Mouse (Mus musculus): Measurements from ENCODE around the gene Slc6a1.

Slc6a1 gene

GRCm38 (mm10) chr6:114354635-114355034 lies 72.2 kb downstream of the Slc6a1 start:
- DNase-seq (ENCODE audit: low spot score in 2 of 2): no peak

DNA sequence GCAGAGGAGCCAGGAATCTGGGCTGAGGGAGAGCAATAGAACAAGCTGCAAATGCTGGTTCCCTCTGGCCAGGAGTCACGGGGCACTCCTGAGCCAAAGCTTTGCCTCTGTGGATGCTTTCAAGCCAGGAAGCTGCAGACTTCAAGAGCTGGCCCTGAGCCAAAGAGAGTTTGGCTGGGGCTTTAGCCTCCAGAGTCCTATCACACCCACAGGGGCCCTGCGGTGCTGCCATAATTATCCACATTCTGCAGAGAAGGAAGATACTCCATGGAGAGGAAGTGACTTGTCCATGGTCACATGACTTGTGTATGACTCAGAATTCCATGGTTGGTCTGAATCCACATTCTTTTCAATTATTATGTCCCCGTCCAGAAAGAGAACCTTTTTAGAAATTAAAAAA lies 75.7 kb downstream of the Slc6a1 start:
- DNase-seq (ENCODE audit: low spot score in 2 of 2): no peak

DNA sequence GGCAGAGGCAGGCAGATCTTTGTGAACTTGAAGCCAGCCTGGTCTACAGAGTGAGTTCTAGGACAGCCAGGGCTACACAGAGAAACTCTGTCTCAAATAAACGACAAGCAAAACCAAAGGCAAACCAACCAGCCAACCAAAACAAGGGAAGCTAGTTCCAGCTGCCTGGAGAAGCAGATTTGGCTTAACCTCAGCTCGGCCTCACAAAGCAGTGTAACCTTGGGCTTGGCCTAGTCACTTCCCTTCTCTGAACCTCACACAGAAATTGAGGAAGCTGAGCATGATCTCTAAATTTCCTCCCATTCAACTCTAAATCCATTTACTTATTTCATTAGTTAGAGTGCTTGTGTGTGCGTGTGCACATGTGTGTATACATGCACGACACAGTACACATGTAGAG lies 79.9 kb downstream of the Slc6a1 start:
- DNase-seq (ENCODE audit: low spot score in 2 of 2): no peak

DNA sequence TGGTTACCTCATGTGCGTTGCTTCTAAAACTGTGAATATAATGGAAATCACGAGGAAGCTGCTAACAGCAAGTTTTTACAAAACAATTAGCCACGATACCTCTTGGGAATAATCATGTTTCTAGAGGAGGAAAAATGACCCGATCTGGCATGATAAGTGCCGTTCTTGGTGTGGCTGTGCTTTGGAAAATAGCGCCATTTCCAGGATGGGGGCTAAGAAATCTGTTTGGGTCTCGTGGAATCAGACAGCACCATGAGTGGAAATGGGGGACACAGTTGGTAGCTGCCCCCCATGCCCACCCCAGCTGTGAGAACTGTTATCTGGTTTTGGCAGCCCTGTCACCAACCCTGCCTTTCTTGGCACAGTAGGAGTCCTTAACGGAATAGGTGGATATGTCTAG lies 81.3 kb downstream of the Slc6a1 start:
- DNase-seq (ENCODE audit: low spot score in 2 of 2): no peak

GRCm38 (mm10) chr6:114364734-114365133 lies 82.3 kb downstream of the Slc6a1 start:
- DNase-seq (ENCODE audit: low spot score in 2 of 2): no peak

GRCm38 (mm10) chr6:114366191-114366590 lies 83.8 kb downstream of the Slc6a1 start:
- DNase-seq (ENCODE audit: low spot score in 2 of 2): no peak

Measured in frontal cortex, postnatal 25 days (tissue).